10 mouse cellular contexts compared by ENCODE assay signal in the genomic region with DNA sequence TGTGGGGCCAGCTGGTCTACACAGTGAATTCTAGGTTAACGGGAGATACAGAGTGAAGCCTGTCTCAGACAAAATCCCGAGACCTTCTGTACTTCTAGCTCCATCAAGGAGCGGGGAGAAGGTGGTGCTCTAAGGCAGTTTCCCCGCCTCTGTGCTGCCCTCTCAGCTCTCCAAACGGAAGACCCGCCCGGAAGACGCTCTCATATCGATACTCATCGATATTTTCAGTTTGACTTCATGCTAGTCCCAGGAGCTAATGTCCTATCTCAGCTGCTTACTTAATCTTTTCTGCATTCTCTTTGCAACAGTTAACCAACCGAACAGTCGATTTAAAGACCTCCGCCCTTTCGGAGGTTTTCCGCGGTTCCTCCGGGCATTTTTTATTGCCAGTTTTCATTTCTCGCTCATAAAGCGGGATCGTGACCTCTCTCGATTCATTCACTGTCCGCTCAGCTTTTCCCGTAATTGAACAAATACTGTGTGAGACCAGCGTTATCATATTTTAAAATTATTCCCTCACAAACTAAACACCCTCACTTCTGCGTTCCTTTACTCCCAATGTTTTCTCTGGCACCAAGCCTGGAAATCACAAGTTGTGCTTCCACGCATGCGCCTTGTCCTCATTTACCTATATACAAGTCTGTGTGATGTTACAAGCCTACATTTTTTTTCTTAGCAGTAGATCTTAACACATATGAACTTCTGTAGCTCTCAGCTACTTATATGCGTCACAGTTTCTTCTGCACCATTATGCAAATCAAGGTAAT. TPM values are rescaled to one million over a fixed set of nuclear protein-coding genes. Genes with fewer than 3 reads are reported as not detected.
DNase-seq lines count a peak whose midpoint lies in the region; ATAC-seq and TF ChIP-seq lines count a peak whose summit lies in the region.
"Had no signal": no experiment of that assay in that cellular context is flagged by ENCODE, and none has a peak within 500 bp of the region (broad histone marks: within the 10 kb centered on the region; RNA-seq: fewer than 3 reads in every experiment).

No protein-coding gene starts in this region.

- intact Hi-C loops in gastrocnemius, adult 2 months (cut with DNase I) = no loop called here

- no peak for ATAC-seq in lung, embryonic 14.5 days (ENCODE audit: insufficient read depth)
- no peak for ATAC-seq in intestine, embryonic 16.5 days
- no peak for ATAC-seq in stomach, embryonic 15.5 days (ENCODE audit: insufficient read depth, low FRiP score, low read depth)

- no peak overlapping the region for H3K27ac ChIP-seq in gastrocnemius, adult 2 months
- H3K27ac ChIP-seq in lung, embryonic 14.5 days (ENCODE audit: low read depth) = no peak overlapping the region
- no peak overlapping the region for H3K27ac ChIP-seq in intestine, embryonic 16.5 days (ENCODE audit: low read length)
- H3K27ac ChIP-seq in stomach, embryonic 15.5 days = no peak overlapping the region
- H3K27ac ChIP-seq: midbrain, embryonic 12.5 days had no signal

- no peaks in the 10 kb centered on the region for H3K27me3 ChIP-seq in lung, embryonic 14.5 days (ENCODE audit: insufficient read depth, low read length)
- no peaks in the 10 kb centered on the region for H3K27me3 ChIP-seq in intestine, embryonic 16.5 days (replicated peaks; ENCODE audit: control insufficient read depth, insufficient read depth, low read length)
- no peaks in the 10 kb centered on the region for H3K27me3 ChIP-seq in stomach, embryonic 15.5 days (replicated peaks)
- H3K27me3 ChIP-seq: midbrain, embryonic 12.5 days had no signal

- no peaks in the 10 kb centered on the region for H3K4me1 ChIP-seq in lung, embryonic 14.5 days (ENCODE audit: insufficient read depth)
- H3K4me1 ChIP-seq in intestine, embryonic 16.5 days (ENCODE audit: control insufficient read depth, insufficient read depth, low read length) = peaks cover 2% of the 10 kb centered on the region; the same call in 1 of the 2 replicates
- H3K4me1 ChIP-seq in stomach, embryonic 15.5 days = no peaks in the 10 kb centered on the region

- DNase-seq in gastrocnemius, adult 2 months = no peak
- DNase-seq in gastrocnemius, postnatal 10 days = no peak
- peak; percentile 69 for DNase-seq in lung, embryonic 14.5 days
- no peak for DNase-seq in lung, postnatal 25 days (ENCODE audit: low spot score)
- DNase-seq in ovary, postnatal 36 days (ENCODE audit: low spot score) = no peak
- no peak for DNase-seq in frontal cortex, postnatal 25 days (ENCODE audit: low spot score in 2 of 2)

- peak overlapping the region; percentile 46 for H3K4me2 ChIP-seq in lung, embryonic 14.5 days
- 0 out of 2 replicates have a peak overlapping the region, but pooled peaks have one; percentile 19 for H3K4me2 ChIP-seq in intestine, embryonic 16.5 days (ENCODE audit: low read depth, low read length)
- peak overlapping the region; percentile 25; the same call in 1 of the 2 replicates for H3K4me2 ChIP-seq in stomach, embryonic 15.5 days
- H3K4me2 ChIP-seq: midbrain, embryonic 12.5 days had no signal

- WGBS in lung, embryonic 14.5 days = 66% methylated on average over 28 of the region's 28 CpGs
- 74% methylated on average over 28 of the region's 28 CpGs for WGBS in intestine, embryonic 16.5 days
- WGBS in stomach, embryonic 15.5 days = 73% methylated on average over 28 of the region's 28 CpGs

- no peak overlapping the region for H3K9ac ChIP-seq in lung, embryonic 14.5 days
- no peak overlapping the region for H3K9ac ChIP-seq in intestine, embryonic 16.5 days (ENCODE audit: low read depth, low read length)
- no peak overlapping the region for H3K9ac ChIP-seq in stomach, embryonic 15.5 days
- H3K9ac ChIP-seq: midbrain, embryonic 12.5 days had no signal

- H3K36me3 ChIP-seq in lung, embryonic 14.5 days (ENCODE audit: insufficient read depth) = no peaks in the 10 kb centered on the region
- no peaks in the 10 kb centered on the region for H3K36me3 ChIP-seq in intestine, embryonic 16.5 days (ENCODE audit: control insufficient read depth, insufficient read depth, low read length)
- no peaks in the 10 kb centered on the region for H3K36me3 ChIP-seq in stomach, embryonic 15.5 days
- H3K36me3 ChIP-seq: midbrain, embryonic 12.5 days had no signal

- TF ChIP-seq CTCF in gastrocnemius, adult 2 months (IDR thresholded peaks at IDR 0.05) = no peak
- no peak for TF ChIP-seq CTCF in lung, embryonic 14.5 days (IDR thresholded peaks at IDR 0.05; ENCODE audit: low read depth)

- peak overlapping the region; percentile 63 for H3K4me3 ChIP-seq in gastrocnemius, adult 2 months
- peak overlapping the region; percentile 19; the same call in 1 of the 2 replicates for H3K4me3 ChIP-seq in lung, embryonic 14.5 days (ENCODE audit: low read depth, low read length)
- H3K4me3 ChIP-seq in intestine, embryonic 16.5 days (ENCODE audit: low read length) = no peak overlapping the region
- no peak overlapping the region for H3K4me3 ChIP-seq in stomach, embryonic 15.5 days (replicated peaks)
- H3K4me3 ChIP-seq: midbrain, embryonic 12.5 days had no signal

- no peaks in the 10 kb centered on the region for H3K9me3 ChIP-seq in lung, embryonic 14.5 days (ENCODE audit: low read depth, low read length)
- no peaks in the 10 kb centered on the region for H3K9me3 ChIP-seq in intestine, embryonic 16.5 days (ENCODE audit: control insufficient read depth, low read length)
- no peaks in the 10 kb centered on the region for H3K9me3 ChIP-seq in stomach, embryonic 15.5 days
- H3K9me3 ChIP-seq: midbrain, embryonic 12.5 days had no signal

RNA-seq across cellular contexts. Expression of gene Srprb, which starts 10.9 kb away (rescaled TPM):
- total RNA-seq in gastrocnemius, adult 2 months (2021) = 10 to 100 TPM; 16.2 to 18.2 TPM
- 10 to 100 TPM; 15.3 to 17.0 TPM for total RNA-seq in gastrocnemius, postnatal 10 days (2021)
- 63.5 and 68.2 TPM in 2 replicates for polyA plus RNA-seq in lung, embryonic 14.5 days (2014; fragmentation: Nextera tagmentation; extraction: Ambion mirVana)
- 51.0 and 51.7 TPM in 2 replicates for polyA plus RNA-seq in intestine, embryonic 16.5 days (2015; fragmentation: Nextera tagmentation; extraction: Ambion mirVana)
- polyA plus RNA-seq in stomach, embryonic 15.5 days (2015; fragmentation: Nextera tagmentation; extraction: Ambion mirVana) = 51.6 and 59.3 TPM in 2 replicates

RNA-seq across cellular contexts. Expression of gene Gm20425, which starts 17.3 kb away (rescaled TPM):
- total RNA-seq in gastrocnemius, adult 2 months (2021) = 1 to 10 TPM; 1.7 to 3.5 TPM
- 1 to 10 TPM; 4.7 to 5.1 TPM for total RNA-seq in gastrocnemius, postnatal 10 days (2021)
- polyA plus RNA-seq in lung, embryonic 14.5 days (2014; fragmentation: Nextera tagmentation; extraction: Ambion mirVana) = 3.4 TPM in 1 of 2 replicates, not detected in the other
- not detected in 2 replicates for polyA plus RNA-seq in intestine, embryonic 16.5 days (2015; fragmentation: Nextera tagmentation; extraction: Ambion mirVana)
- 5.6 TPM in 1 of 2 replicates, not detected in the other for polyA plus RNA-seq in stomach, embryonic 15.5 days (2015; fragmentation: Nextera tagmentation; extraction: Ambion mirVana)
- total RNA-seq: common myeloid progenitor, adult 5-6 weeks had no signal

RNA-seq across cellular contexts. Expression of gene Trf, which starts 17.4 kb away (rescaled TPM):
- 10 to 100 TPM in 1 of 2 experiments, 1 to 10 TPM in 1; 5.3 to 11.5 TPM for total RNA-seq in gastrocnemius, adult 2 months (2021)
- 10 to 100 TPM; 12.1 to 27.5 TPM for total RNA-seq in gastrocnemius, postnatal 10 days (2021)
- polyA plus RNA-seq in lung, embryonic 14.5 days (2014; fragmentation: Nextera tagmentation; extraction: Ambion mirVana) = 35.5 and 44.6 TPM in 2 replicates
- 249 and 380 TPM in 2 replicates for polyA plus RNA-seq in intestine, embryonic 16.5 days (2015; fragmentation: Nextera tagmentation; extraction: Ambion mirVana)
- 195 and 466 TPM in 2 replicates for polyA plus RNA-seq in stomach, embryonic 15.5 days (2015; fragmentation: Nextera tagmentation; extraction: Ambion mirVana)

Comparison
In these comparisons a context has a peak if more than half of its experiments do, and no peak if none do; other contexts are left out.
1. H3K4me3 ChIP-seq: peak in gastrocnemius, adult 2 months (single experiment) and lung, embryonic 14.5 days (single experiment); none in intestine, embryonic 16.5 days (single experiment) and stomach, embryonic 15.5 days (single experiment).
2. Peak in every context shown above with its lines, with median percentiles within 50 percentile points of each other: H3K4me2 ChIP-seq.